Mouse (Mus musculus) bone marrow macrophage, adult 2 months (primary cell): ENCODE data around the gene Tspan14. TPM values are rescaled to one million over a fixed set of nuclear protein-coding genes. Genes with fewer than 3 reads are reported as not detected.

ENCODE experiments used
- H3K27ac ChIP-seq: 2 replicates; pipeline ENCODE4 v1.5.1; 2012; ENCODE audit warnings: low read depth, low read length; ENCODE audit not compliant: insufficient read depth
- H3K4me1 ChIP-seq: 2 replicates; pipeline ENCODE4 v1.6.1; 2012; ENCODE audit warnings: low read length; ENCODE audit not compliant: control insufficient read depth, insufficient read depth
- H3K4me3 ChIP-seq: 2 replicates; pipeline ENCODE4 v1.5.1; 2012; ENCODE audit warnings: mild to moderate bottlenecking, low read length, moderate library complexity; ENCODE audit not compliant: insufficient read depth
- CTCF ChIP-seq: IDR thresholded peaks from 2 replicates; pipeline ENCODE4 v1.5.1; 2012; ENCODE audit warnings: low read depth, mild to moderate bottlenecking, low read length, moderate library complexity
- POLR2A ChIP-seq: IDR thresholded peaks from 2 replicates; pipeline ENCODE4 v1.6.1; 2012; ENCODE audit warnings: mild to moderate bottlenecking, low read depth, low read length, borderline replicate concordance
- polyA plus RNA-seq: library from polyadenylated mRNA; stranded (reverse); fragments of >200 nt; gene quantifications from 2 replicates; pipeline ENCODE4 v1.2.4, GENCODE M21; 2012; ENCODE audit not compliant: missing spikeins, insufficient read depth, insufficient read length

Tspan14 gene
- 71.8 and 88.3 TPM in 2 replicates for polyA plus RNA-seq

GRCm38 (mm10) chr14:40966392-40966861, at the start of gene Tspan14:
Gene Tspan14 (minus strand): TSS chr14:40966807.
- TF ChIP-seq CTCF (no peak), POLR2A (no peak)
- H3K4me3 ChIP-seq = peak within 1 kb of the TSS; percentile 83
- peak within 1 kb of the TSS; percentile 87 for H3K27ac ChIP-seq
- H3K4me1 ChIP-seq = peaks cover 41% of the 10 kb centered on the region

DNA sequence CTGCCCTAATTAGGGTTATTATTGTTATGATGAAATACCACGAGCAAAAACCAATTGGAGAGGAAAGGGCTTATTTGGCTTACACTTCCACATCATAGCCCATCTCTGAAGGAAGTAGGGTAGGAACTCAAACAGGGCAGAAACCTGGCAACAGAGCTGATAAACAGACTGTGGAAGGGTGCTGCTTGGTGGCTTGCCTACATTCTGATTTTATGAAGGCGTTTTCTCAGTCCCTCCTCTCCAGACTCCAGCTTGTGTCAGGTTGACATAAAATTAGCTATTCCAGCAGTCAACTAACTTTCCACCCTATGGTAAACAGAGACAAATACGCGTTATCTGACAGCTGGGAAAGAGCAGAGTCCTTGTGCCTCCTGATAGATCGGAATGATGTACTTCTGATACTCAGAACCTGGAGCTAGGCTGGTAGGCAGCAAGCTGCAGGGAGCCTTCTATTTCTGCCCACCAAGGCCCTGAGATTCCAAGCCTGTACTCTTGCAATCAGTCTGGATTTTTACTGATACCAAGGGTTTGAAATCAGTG, 48.2 kb upstream of the Tspan14 start:
- TF ChIP-seq CTCF = no peak
- no peak for TF ChIP-seq POLR2A
- Histone ChIP-seq H3K4me3 (no peak overlapping the region), H3K4me1 (peaks cover 20% of the 10 kb centered on the region), H3K27ac (no peak overlapping the region)

GRCm38 (mm10) chr14:41013630-41014613, 47.3 kb upstream of the Tspan14 start, which contains the start of gene Fam213a:
Gene Fam213a (minus strand): TSS chr14:41013788.
- Histone ChIP-seq H3K27ac (peak within 1 kb of the TSS; percentile 50), H3K4me3 (peak within 1 kb of the TSS; percentile 60), H3K4me1 (peaks cover 20% of the 10 kb centered on the region)
- TF ChIP-seq CTCF (no peak), POLR2A (0 out of 2 replicates have a peak, but pooled peaks have one; percentile 19)

GRCm38 (mm10) chr14:41013143-41013542, 46.5 kb upstream of the Tspan14 start:
- peaks cover 20% of the 10 kb centered on the region for H3K4me1 ChIP-seq
- no peak overlapping the region for H3K27ac ChIP-seq
- H3K4me3 ChIP-seq = peak overlapping the region; percentile 60
- TF ChIP-seq POLR2A = no peak

DNA sequence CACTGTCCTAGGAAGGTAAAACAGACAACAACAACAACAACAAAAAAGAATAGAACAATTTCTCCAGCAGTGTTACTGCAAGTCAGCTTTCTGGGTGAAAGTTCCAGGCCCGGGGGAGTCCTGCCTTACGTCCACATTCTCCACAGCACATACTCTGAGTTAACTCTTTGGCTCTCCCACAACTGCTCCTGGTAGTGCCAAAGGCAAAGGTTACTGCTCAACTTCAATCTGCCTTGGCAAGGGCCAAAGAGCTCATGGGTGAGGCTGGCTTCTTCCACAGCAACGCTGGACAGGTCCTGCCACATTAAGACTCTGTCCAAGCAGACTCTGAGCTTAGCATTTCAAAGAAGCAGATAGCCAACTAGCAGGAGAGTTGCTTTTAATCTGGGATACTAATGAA, 45.3 kb upstream of the Tspan14 start:
- no peak overlapping the region for H3K4me3 ChIP-seq
- H3K4me1 ChIP-seq = peaks cover 13% of the 10 kb centered on the region
- no peak for TF ChIP-seq CTCF
- no peak for TF ChIP-seq POLR2A
- H3K27ac ChIP-seq = no peak overlapping the region

- no peak for TF ChIP-seq POLR2A
- no peak for TF ChIP-seq CTCF
- Histone ChIP-seq H3K4me3 (no peak overlapping the region), H3K4me1 (peaks cover 16% of the 10 kb centered on the region), H3K27ac (no peak overlapping the region)
Observed at GRCm38 (mm10) chr14:41008138-41008537, 41.5 kb upstream of the Tspan14 start.

GRCm38 (mm10) chr14:41007641-41008040, 41.0 kb upstream of the Tspan14 start:
- Histone ChIP-seq H3K27ac (no peak overlapping the region), H3K4me1 (peaks cover 16% of the 10 kb centered on the region), H3K4me3 (no peak overlapping the region)
- TF ChIP-seq CTCF = no peak
- no peak for TF ChIP-seq POLR2A

DNA sequence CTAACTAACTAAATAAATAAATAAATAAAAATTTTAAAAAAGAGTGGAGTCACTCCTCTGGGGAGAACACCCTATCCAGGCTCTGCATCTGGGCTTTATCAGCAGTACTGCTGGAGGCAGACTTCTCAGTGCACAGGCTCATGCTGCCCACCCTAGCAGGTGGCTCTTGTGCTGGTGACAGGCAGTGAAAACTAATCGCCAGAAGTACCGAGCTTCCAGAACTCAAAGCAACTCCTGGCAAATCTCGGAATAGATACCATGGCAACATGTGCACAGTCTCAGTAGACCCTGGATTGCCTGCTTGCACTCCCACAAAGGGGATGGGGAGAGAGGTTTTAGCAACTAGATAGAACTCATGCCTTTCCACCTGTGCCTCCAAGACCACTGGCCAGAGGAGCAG, 40.3 kb upstream of the Tspan14 start:
- no peak for TF ChIP-seq POLR2A
- TF ChIP-seq CTCF = no peak
- Histone ChIP-seq H3K4me1 (peaks cover 16% of the 10 kb centered on the region), H3K27ac (no peak overlapping the region), H3K4me3 (no peak overlapping the region)

DNA sequence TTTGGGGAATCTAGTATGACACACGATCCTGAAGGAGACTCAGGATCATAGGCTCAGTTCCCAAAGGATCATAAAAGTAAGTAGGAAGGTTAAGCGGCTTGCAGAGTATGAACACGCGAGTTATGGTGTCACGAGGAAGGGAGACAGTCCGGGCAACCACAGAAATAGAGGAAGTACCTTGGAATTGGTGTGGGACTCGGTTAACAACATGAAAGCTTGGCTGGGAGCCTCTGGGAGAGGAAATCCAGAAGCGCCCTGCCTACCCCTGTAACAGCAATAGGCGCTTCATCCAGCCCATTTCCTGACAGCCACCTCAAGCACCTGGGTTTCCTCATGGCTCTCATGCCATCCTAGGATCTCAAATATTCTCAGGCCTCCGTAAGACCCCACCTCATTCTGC, 39.7 kb upstream of the Tspan14 start:
- H3K4me3 ChIP-seq = no peak overlapping the region
- no peak for TF ChIP-seq POLR2A
- H3K4me1 ChIP-seq = peaks cover 16% of the 10 kb centered on the region
- H3K27ac ChIP-seq = no peak overlapping the region

GRCm38 (mm10) chr14:41005716-41006115, 39.1 kb upstream of the Tspan14 start:
- Histone ChIP-seq H3K4me3 (no peak overlapping the region), H3K4me1 (peaks cover 16% of the 10 kb centered on the region), H3K27ac (no peak overlapping the region)
- no peak for TF ChIP-seq CTCF
- TF ChIP-seq POLR2A = no peak
